Mouse (Mus musculus) cerebellum, adult 9-11 months (tissue): ENCODE results near the gene Bbs2.
A peak's percentile ranks its signal among the peaks of the same experiment; 100 is the strongest.
"Not testable (repeated sequence)": the region's sequence is repeated elsewhere in the genome, so short reads cannot be mapped to it uniquely, and the experiment has no call there.

ENCODE experiments used
- DNase-seq: peaks from one replicate; pipeline ENCODE4 v3.0.0; 2022

The Bbs2 gene

DNA sequence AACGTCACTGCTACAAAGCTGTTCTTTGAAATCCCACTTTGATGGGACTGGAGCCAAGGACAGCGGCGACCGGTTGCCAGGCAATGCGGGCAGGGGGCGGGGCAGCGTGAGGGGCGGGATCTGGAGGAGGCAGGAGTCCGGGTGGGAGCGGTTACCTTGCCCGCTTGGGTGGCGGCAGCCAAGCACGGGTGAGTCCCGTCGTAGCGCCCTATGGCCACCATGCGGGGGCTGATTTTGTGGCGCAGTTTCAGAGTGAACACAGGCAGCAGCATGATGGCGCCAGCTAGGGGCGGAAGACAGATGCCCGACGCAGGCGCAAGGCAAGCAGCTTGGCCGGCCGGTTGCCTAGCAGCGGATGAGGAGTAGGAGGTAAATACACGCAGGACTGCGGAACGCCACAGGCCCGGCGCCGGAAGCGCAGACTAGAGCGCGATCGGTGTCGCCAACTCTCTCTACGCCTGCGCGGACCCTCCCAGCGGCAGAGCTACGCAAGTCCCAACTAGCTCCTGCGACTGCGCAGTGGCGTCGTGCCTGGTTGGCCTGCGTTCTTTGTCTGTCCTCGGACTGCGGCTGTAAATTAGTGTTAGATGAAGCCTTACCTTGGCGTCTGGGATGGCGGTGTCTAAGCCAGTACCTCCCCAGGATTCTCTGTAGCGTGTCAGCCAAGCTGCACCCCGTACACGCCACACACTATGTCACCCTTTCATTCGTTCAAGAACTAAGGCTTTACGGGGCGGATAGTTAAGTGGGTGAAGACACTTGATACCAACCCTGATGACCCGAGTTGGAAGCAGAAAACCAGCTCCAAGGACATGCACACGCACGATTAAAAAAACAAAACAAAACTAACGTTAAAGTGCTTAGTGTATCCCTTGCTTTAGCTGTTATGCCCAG is at the start of gene Bbs2:
Gene Bbs2 (minus strand): TSS at position 848 of the 894 bp plus-strand sequence.
- DNase-seq, result peak; percentile 100

DNA sequence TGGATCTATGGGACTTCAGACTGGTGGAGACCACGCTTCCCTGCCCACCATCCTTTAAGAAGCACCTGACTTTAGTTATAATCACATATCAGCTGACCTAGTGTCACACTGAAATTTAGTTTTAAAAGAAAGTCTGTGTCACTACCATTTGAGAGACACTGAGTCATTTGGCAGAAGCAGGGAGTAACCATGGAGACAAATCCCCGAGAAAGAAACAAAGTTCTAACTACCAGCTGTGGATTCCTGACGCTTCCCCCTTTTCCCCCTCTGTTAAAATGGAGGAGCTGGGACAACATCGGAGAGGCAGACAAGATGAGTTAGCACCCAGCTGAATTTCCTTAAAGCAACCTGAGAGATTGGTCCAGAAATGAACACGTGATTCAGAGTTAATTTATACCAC is 49.5 kb upstream of the Bbs2 start:
- DNase-seq, result no peak

DNA sequence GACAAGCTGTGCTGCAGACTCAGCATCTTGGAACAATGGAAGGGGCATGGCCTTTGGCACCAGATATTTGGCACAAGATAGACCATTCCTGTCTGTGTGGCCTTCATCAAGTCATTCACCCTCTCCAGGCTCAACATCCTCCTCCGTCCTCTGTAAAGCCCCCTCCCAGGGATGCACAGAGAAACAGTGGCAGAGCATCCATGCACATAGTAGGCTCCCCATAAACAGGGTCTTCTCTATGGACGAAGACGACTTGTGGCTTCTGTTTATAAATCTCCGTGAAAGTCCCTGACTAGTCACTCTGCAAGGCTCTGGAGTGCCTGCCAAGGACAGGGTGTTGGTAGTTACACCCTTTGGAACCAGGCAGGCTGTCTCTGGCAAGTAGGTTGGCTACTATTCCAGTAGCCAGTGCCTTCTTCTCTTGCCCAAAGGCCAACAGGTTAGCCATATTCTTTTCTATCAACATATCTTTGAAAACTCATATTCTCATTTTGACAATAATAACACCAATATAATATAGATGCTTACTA is 41.6 kb upstream of the Bbs2 start:
- DNase-seq, result no peak

DNA sequence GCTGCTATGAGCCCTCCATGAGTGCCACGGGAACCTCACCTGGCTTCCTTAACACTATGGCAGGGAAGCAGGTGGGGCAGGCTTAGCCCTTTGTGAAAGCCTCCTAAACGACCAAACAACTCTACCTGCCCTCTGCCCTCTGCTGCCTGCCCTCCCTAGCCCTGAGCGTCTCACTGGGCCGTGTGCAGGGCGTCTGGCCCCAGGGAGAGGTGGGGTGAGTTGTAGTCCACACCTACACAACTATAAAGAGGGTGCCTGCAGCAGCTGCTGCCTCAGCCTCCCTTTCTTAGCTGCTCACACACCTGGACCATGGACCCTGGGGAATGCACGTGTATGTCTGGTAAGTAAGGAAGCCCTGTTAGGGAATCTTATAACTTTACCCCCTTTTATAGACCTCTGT is 38.2 kb upstream of the Bbs2 start, which contains the start of gene Mt4:
Gene Mt4 (plus strand): TSS at position 265 of the 400 bp plus-strand sequence.
- no peak for DNase-seq

DNA sequence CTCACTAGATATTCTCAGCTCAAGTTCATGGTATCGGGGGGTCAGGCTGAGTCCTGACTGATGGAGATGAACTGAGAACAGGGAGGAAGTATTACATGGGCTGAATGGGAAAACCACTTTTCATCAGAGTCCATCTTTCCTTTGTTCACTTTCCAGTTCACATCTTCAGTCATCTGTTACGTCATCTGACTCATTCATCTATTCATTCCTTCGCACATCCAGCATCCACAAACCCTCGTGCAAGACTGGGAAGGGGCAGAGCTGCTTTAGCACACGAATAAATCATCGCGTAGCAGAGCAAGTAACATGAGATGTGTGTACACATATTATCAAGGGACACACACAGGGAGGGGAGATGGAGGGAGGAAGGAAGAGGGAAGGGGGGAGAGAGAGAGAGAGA is 37.5 kb upstream of the Bbs2 start:
- no peak for DNase-seq

DNA sequence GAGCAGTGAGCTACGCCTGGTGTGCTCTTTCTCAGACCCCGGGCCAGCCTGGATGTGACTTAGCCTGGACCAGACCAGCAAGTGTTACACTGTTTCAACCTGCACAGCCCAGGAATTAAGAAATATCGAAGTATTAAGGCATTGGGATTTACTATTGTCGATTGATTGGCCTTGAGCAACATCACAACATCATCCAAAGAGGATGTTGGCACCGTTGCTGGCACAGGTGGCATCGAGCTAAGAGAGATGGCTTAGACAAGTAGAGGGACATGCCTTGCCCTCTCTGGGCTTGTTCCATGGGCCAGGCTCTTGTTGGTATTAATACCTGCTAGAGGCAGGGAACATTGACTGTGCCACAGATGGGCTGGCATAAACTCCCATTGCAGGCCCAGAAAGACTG is 36.8 kb upstream of the Bbs2 start:
- no peak for DNase-seq

DNA sequence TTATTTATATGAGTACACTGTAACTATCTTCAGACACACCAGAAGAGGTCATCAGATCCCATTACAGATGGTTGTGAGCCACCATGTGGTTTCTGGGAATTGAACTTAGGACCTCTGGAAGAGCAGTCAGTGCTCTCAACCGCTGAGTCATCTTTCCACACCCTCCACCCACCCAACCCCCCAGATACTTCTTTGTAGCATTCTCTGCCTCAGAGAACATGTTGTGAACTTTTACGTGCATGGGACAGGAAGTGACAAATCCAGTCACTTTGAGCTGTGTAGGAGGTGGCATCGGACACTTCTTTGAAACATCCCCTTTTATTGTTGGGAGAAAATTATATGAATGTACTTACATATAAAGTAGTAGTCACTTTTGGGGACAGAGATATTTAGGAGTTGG is 35.9 kb upstream of the Bbs2 start:
- DNase-seq, result not testable (repeated sequence)

DNA sequence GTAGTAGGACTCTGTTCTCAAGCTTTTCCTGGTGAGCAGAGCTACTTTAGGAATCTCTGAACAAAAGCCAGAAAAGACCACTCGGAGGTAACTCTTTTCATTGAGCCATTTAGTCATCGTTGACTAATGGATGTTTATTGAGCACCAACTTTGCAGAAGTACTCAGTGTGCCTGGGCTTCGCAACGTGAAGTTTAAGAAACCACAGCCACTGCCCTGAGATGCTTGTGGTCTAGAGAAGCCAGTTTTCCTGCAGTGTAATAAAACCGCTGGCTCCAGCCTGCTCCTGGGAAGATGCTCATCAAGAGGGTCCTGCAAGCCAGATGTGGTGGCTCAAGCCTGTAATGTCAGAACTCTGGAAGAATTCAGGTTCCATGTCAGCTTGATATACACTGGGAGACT is 33.4 kb upstream of the Bbs2 start:
- no peak for DNase-seq

DNA sequence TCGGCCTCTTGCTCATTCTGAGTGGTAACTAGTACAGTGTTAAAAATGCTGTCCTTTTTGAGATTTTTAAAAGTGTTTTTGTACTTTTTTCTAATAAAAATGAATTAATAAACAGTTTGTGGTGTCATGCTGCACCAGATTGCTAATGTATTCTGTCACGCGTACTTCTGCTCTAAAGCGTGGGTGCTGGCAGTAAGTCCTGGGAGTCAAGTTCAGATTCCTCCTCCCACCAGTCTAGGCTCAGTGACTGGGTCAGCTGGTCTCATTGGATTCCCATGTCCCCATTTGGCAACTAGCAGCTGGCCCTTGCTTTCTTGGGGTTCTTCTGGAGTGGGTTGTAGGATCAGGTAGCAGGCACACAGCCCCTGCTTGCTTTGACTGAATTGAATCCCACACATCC is 31.4 kb upstream of the Bbs2 start:
- DNase-seq, result no peak

DNA sequence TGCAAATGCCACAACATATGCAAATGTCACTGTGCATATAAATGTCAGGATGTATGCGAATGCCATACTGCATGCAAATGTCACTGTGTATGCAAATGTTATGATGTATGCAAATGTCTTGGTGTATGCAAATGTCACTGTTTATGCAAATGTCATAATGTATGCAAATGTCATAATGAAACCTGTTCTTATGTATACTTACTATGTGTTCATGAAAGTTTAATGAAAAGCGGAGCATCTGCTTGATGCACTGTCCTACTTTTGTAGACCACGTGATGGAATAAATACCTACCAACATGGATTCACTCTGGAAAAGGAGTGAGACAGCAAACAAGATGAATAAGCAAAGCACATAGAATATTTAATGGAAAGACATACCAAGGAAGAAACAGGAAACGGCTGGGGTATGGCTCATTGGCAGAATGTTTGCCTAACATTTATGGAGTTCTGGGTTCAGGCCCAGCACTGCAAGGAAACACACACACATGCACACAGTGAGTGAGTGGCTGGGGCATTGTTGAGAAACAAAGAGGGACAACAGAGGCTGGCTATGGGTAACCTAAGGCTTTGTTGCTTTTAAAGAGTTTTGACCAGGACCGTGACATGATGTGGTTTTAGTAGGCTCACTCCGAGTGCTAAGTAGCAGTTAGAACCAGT is 30.5 kb upstream of the Bbs2 start:
- DNase-seq, result no peak

DNA sequence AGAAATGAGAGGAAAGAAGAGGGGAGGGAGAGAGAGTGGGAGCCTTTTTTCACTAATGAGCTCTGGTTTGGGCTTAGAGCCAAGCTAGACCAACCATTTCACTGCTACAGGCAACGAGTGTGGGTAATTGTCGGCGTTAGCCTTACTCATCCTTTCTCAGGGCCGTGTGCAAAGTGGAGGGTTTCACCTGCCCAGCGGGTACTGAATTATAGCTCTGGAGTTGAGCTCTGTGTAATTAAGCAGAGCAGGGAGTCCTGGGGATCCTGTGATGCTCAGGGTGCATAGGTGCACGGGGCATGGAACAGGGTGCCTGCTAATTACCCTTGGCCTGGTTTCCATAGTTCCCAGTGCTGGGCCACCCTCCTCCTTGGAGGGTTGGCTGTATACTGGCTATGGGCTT is 29.0 kb upstream of the Bbs2 start:
- no peak for DNase-seq

DNA sequence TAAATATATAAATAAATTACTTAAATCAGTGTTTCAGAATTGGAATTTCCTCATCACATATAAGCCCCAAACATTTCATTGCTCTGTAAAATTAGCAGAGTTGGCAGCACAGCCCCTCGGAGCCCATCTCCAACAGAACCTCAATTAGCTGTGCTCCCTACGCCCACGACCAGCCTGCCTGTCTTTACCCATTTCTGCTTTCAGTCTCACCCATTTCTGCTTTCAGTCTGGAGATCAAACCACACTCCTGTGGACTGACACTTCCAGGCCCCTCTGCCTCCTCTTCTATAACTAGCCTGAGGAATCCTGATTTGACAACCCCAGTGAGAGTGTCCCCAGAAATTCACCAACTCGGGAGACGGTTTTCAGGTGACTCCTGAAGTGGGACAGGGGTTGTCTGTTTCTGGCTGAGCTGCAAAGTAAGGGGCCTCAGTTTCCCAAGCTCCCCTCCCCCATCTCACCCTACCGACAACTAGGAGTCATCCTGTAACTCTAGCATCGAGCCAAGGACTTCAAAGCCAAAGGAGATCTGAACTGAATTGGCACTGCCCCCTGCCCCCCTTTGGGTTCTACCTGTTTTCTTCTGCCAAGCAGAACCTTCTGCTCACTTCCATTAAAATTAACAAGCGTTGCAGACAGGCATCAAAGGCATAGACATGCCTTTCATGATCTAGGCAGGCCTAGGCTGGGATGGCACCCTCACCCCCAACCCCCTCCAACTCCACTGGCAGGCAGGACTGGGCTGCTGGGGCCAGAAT is 24.2 kb upstream of the Bbs2 start:
- no peak for DNase-seq

DNA sequence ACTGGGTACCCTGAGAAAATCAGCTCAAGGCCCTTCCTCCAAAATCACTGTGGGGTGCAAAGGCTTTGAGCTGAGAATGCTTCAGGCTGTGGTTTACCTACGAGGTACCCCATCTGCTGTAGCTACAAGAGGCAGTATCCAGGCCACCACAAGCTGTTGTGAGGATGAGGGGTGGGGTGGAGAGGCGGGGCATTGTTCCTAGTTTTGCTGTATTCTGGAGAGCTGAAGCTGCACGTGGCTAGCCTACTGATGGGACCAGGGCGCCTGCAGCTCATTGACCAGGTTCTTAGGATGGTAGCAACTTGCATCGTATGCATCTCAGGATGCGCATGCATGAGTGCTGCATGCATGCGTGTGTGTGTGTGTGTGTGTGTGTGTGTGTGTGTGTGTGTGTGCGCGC is 22.9 kb upstream of the Bbs2 start:
- no peak for DNase-seq

DNA sequence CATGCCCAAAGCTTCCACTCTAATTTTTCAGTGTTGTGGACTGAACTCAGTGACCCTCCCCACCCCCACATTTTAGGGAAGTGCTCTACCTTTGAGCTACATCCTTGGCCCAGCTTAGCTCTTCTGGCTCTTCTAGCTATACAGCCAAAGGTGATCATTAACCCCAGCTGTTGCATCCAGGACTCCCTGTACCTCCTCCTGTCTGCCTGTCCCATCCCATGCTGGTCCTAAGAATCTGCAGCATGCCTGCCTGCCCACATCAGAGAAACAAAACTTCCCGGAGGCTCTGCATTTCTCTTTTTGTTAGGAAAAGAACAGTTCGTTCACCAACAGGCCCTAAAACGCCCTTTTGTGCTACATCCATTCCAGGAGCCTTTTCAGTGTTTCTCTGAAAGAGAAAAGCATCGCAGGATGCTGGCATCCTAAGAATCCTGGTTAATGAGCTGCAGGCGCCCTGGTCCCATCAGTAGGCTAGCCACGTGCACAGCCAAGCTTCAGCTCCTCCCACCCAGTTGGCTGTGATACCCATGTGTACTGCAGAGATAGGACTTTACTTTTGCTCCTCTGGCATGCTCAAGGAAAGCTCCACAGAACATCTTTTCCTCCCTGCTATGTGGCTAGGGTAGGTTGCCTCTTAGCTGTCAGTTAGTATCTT is 20.2 kb upstream of the Bbs2 start:
- peak; percentile 38 for DNase-seq

DNA sequence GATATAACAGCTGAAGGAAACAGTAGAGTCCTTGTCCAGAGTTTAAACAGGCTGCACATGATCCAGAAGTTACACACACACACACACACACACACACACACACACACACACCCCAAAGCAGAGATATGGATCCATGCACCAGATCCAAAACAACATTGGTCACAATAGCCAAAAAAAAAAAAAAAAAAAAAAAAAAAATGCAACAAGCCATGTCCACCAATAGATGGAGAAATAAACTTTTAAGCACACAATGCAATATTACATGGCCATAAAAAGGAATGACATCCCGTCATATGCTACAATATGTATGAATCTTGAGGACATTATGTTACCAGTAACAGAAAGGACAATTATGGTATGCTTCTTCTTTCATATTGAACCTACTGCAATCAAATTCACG is 15.2 kb upstream of the Bbs2 start:
- DNase-seq, result no peak

DNA sequence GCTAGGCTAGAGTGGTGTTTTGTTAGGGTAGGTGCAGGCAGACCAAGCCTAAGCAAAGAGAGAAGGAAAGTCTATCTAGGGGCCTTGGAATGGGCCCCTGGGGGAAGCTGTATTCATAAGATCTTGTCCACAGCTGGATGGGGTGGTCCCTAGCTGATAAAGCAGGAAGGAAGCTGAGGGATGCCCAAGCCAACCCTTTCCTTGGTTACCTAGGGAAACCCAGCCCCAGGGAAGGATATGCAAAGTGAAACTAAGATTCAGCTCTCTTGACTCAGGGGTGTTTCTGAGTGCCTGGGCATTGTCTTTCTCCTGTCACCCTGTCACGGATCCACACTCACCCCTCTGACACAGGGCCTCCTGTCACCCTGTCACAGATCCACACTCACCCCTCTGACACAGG is 14.7 kb upstream of the Bbs2 start:
- no peak for DNase-seq

DNA sequence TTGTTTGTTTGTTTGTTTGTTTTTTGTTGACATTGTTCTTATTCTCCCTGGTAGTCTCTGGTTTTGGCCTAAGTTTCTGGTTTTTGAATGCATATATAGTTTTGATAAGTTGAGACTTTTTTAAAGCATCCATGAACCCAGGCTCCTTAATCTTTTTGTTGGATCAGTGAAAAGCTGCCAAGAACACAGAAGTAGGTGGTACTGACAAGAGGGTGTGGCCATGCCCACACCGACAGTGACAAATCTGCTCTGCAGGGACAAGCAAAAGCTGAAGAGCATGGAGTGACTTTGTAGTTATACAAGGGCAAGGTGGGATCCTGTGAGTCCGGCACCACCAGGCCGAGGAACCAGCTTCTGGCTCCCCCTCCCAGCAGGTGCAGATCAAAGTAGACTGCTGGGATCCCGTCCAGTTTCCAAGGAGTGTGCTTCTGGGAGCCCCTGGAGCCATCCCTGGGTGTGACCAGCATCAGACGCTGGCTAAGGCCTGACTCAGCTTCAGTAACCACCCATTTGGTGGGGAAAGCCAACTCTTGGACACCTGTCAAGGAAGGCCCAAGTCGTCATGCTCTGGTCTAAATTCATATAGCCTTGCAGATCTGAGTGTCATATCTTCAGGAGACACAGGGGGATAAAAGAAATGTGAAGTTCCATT is 11.9 kb upstream of the Bbs2 start:
- DNase-seq, result no peak

DNA sequence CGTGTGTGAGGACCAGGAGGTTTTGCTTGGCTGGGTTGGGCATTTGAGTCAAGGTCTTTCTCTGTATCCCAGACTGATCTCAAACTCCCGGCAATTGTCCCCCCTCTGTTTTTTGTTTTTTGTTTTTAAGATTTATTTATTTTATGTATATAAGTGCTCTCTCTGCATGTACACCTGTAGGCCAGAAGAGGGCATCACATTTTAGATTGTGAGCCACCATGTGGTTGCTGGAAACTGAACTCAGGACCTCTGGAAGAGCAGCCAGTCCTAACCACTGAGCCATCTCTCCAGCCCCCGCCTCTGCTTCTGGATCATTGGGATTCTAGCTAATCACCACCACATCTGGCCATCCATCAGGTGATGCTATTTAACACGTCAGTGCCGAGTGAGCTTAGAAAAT is 11.1 kb upstream of the Bbs2 start:
- no peak for DNase-seq

DNA sequence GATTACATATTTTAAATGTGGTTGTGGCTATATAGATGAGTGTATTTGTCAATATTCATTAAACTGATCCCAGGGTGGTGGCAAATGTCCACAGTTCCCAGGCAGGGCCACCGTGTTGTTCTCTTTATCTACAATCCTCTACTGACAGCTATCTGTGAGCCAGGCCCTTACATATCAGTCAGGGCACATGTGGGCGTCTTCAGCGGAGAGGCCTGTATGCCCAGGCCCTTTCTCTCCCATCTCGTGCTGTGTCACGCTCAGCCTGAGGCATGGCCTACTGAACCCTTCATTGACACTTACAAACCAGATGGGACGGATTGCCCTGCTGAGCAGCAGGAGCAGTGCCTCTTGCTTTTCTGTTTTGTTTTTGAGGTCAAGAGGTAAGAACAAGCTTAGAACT is 10.7 kb upstream of the Bbs2 start:
- DNase-seq, result no peak

DNA sequence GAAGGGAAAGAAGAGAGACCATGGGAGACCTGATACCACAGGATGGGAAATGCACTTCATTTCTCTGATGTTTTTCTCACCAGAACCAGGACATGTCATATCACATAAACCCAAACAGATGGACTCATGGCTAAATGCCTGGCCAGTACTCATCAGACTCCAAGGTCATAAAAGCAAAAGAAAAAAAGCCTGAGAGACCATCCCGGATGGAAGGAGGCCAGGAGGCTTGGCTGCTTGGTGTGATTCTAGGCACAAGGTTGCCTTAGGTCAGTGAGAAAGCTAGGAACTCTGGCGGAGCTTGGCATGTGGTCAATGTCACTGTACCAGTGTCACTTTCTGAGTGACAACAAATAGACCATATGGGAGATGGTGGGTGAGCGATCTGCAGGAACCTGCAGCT is 9.1 kb upstream of the Bbs2 start:
- no peak for DNase-seq

DNA sequence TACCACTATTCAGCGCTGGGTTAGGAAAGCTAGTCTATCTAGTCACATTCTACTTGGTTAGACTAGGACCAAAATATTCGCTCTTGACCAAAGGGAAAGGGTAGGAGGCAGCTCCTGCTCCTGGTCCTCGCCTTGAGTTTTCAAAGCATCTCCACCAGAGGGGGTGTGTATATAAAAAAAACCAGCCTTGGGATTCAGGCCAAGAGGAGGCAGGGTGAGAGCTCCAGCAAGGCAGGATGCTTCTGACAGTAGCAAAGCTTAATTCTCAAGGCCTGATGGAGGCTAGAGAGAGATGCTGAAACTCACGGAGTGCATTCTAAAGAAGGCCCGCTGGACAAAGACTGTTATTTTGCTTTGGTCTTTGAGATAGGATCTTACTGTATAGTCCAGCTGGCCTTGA is 5.4 kb upstream of the Bbs2 start:
- DNase-seq, result no peak

DNA sequence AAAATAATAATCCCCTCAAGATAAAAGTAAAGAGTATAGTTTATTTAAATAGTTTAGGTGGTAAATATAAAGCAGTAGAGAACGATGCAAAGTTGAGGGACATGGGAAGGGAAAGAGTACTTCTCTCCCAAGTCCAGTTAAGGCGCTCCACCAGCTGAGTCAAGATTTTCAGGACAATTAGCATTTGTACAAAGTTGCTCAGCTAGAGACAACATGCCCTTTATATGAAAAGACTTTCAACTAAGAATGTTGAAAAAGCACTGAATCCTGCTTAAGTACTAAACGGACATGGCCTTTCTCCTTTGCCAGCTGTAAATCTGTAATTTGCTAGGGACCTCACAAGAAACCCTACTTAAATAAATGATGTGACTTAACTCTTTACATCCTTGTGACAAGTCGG is 268 bp upstream of the Bbs2 start:
- DNase-seq, result no peak
